Mouse (Mus musculus) T-cell, adult 66 days (primary cell): Measurements from ENCODE around the gene Mrc2. TPM values are rescaled to one million over a fixed set of nuclear protein-coding genes. Genes with fewer than 3 reads are reported as not detected.

Experiments used
- total RNA-seq, 2 experiments: library from RNA; stranded (reverse); gene quantifications; 3 replicates in 1 of 2; 4 replicates in 1 of 2; pipeline ENCODE4 v1.2.4; 2023

Mrc2 gene
- under 1 TPM; 0.23 to 0.98 TPM for total RNA-seq

DNA sequence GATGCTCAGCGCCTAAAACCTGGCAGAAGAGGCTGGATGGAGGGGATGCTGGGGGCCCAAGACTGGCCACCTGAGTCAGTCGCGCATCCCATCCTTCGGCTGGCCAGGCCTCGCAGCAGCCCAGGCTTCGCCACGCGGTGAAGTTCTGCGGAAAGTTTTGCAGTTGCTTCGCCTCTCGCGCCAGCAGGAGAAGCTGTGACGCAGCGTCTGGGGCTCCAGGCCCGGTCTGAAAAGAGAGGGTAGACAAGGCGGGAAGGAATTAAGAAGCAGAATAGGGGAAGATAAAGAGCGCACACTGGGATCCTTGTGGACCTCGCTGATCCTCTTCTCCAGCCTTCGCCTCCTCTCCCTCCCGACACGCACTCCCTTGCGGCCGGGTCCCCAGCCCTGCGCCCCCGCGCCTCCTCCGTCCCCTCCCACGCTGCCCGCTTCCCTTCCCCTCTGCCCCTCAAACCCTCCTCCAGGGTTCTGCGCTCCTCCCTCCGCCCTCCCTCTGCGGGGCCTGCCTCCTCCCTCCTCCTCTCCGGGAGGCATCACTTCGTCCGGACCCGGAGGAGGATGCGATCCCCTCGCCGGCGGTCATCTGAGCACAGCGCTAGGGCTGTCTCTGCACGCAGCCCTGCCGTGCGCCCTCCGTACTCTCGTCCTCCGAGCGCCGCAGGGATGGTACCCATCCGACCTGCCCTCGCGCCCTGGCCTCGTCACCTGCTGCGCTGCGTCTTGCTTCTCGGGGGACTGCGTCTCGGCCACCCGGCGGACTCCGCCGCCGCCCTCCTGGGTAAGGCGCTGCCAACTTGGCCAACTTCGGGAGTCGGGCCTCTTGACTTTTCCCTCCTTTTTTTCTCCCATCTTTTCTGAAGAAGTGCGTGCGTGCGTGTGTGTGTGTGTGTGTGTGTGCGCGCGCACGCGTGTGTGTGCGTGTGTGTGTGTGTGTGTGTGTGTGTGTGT is at the start of gene Mrc2:
Gene Mrc2 (plus strand): TSS at position 520 of the 948 bp plus-strand sequence.

Other genes starting within 250 kb of the Mrc2 start
- gene Efcab3, start 229.1 kb upstream of the Mrc2 start, total RNA-seq = not detected
- gene Mettl2, start 166.2 kb upstream of the Mrc2 start, total RNA-seq = 10 to 100 TPM; 33.2 to 36.9 TPM
- not detected for gene Gm10842, start 145.8 kb upstream of the Mrc2 start, total RNA-seq
- 10 to 100 TPM; 75.0 to 76.6 TPM for gene Tlk2, start 113.8 kb upstream of the Mrc2 start, total RNA-seq
- gene March10, start 164.1 kb downstream of the Mrc2 start, total RNA-seq = not detected